Mouse (Mus musculus) C2C12 (cell line): ENCODE data around the gene Gm12355. TPM values are rescaled to one million over a fixed set of nuclear protein-coding genes. Genes with fewer than 3 reads are reported as not detected.
A peak's percentile ranks its signal among the peaks of the same experiment; 100 is the strongest.
"Not testable (repeated sequence)": the region's sequence is repeated elsewhere in the genome, so short reads cannot be mapped to it uniquely, and the experiment has no call there.

Experiments
- H3K27me3 ChIP-seq: one replicate; pipeline ENCODE4 v1.6.1; 2011; ENCODE audit not compliant: control insufficient read depth, insufficient read depth, insufficient read length
- H3K36me3 ChIP-seq: one replicate; pipeline ENCODE4 v1.6.1; 2011; ENCODE audit not compliant: control insufficient read depth, insufficient read depth
- H3K4me3 ChIP-seq: one replicate; pipeline ENCODE4 v1.5.1; 2011; ENCODE audit warnings: mild to moderate bottlenecking, control low read depth; ENCODE audit not compliant: poor library complexity, insufficient read depth, severe bottlenecking
- H3K79me2 ChIP-seq: one replicate; pipeline ENCODE4 v1.6.1; 2011; ENCODE audit not compliant: control insufficient read depth, insufficient read depth
- H3K79me3 ChIP-seq: one replicate; pipeline ENCODE4 v1.6.1; 2011; ENCODE audit warnings: low read depth, control low read depth
- H3ac ChIP-seq: one replicate; pipeline ENCODE3; 2011; ENCODE audit warnings: low read depth; ENCODE audit not compliant: control insufficient read depth, insufficient read length
- CEBPB ChIP-seq: IDR thresholded peaks from one replicate; pipeline ENCODE4 v1.6.1; 2011; ENCODE audit warnings: low read depth, mild to moderate bottlenecking, control low read depth, moderate library complexity
- CTCF ChIP-seq: IDR thresholded peaks from one replicate; pipeline ENCODE4 v1.5.1; 2011; ENCODE audit not compliant: control insufficient read depth, insufficient read depth, insufficient read length
- FOSL1 ChIP-seq: IDR thresholded peaks from one replicate; pipeline ENCODE4 v1.8.0; 2011; ENCODE audit warnings: mild to moderate bottlenecking, low read length; ENCODE audit not compliant: poor library complexity, insufficient read depth, severe bottlenecking
- MAX ChIP-seq: IDR thresholded peaks from one replicate; pipeline ENCODE4 v1.6.1; 2011; ENCODE audit warnings: mild to moderate bottlenecking, control low read depth
- MYOD1 ChIP-seq: IDR thresholded peaks from one replicate; pipeline ENCODE4 v1.6.1; 2011; ENCODE audit warnings: low read depth; ENCODE audit not compliant: control insufficient read depth, insufficient read length
- MYOG ChIP-seq: IDR thresholded peaks from one replicate; pipeline ENCODE4 v1.6.1; 2011; ENCODE audit not compliant: control insufficient read depth, insufficient read length; ENCODE audit errors: extremely low read depth
- USF1 ChIP-seq: IDR thresholded peaks from one replicate; pipeline ENCODE4 v1.6.1; 2011; ENCODE audit warnings: low read depth, mild to moderate bottlenecking, control low read depth, moderate library complexity
- polyA plus RNA-seq: library from polyadenylated mRNA; unstranded; fragments of >200 nt; fragmentation: generic; extraction: Trizol; gene quantifications from one replicate; pipeline ENCODE4 v1.2.1, GENCODE M21; 2012; ENCODE audit warnings: missing spikeins

Gene Gm12355
- polyA plus RNA-seq, 1 experiment, result 0.34 TPM

DNA sequence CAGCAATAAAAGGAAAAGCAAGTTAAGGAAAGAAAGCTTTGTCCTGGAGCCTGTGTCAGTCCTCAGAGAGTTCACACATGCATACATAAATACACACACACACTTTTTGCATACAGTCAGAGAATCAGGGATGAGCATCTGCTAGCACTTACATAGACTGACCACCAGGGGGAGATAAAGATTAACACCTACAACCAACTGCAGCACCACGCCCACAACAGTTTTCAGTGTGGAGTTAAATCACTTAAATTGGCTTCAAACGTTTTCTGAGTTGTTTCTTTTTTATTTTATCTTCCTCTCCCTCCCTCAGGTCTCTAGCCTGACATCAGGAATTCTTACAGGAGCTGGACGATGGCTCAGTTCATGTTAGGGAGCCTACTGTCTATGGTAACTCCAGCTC lies 18.7 kb downstream of the Gm12355 start:
- Histone ChIP-seq H3K4me3 (no peak overlapping the region), H3K27me3 (peaks cover 30% of the 10 kb centered on the region), H3ac (no peak overlapping the region), H3K79me2 (no peaks in the 10 kb centered on the region), H3K79me3 (no peaks in the 10 kb centered on the region), H3K36me3 (no peaks in the 10 kb centered on the region)
- TF ChIP-seq FOSL1, result no peak
- TF ChIP-seq MYOG, result no peak
- TF ChIP-seq CTCF, result peak; percentile 31
- TF ChIP-seq MYOD1, result no peak
- TF ChIP-seq MAX, result no peak

DNA sequence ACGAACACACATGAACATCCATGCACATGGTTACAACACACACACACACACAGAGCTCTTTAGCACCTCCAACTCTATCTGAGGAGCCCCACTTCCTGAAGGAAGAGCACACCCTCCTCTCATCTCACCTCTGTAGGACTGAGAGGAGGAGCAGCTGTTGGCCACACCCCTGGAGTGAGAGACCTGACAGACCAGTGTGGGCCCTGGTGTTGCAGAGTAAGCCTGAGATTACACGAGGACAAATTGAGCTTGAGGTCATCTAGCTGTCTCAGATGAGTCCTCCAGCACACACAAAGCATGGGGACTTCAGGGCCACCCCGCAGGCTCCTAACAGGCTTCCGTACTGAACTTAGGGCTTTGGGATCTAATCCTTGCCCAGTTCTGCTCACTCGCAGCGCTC lies 20.6 kb downstream of the Gm12355 start:
- H3K27me3 ChIP-seq, result peaks cover 45% of the 10 kb centered on the region
- not testable (repeated sequence) for H3K79me3 ChIP-seq, H3K36me3 ChIP-seq

GRCm38 (mm10) chr11:98603953-98604352 lies 21.5 kb downstream of the Gm12355 start:
- Histone ChIP-seq H3ac (no peak overlapping the region), H3K27me3 (peaks cover 48% of the 10 kb centered on the region), H3K36me3 (no peaks in the 10 kb centered on the region), H3K79me3 (no peaks in the 10 kb centered on the region), H3K79me2 (no peaks in the 10 kb centered on the region), H3K4me3 (no peak overlapping the region)
- TF ChIP-seq MAX (no peak), FOSL1 (no peak), MYOD1 (no peak), CTCF (no peak), CEBPB (no peak), MYOG (no peak), USF1 (no peak)

More for the DNA sequence above, 20.6 kb downstream of the Gm12355 start:
- H3ac ChIP-seq, H3K4me3 ChIP-seq, H3K79me2 ChIP-seq: not testable (repeated sequence)

DNA sequence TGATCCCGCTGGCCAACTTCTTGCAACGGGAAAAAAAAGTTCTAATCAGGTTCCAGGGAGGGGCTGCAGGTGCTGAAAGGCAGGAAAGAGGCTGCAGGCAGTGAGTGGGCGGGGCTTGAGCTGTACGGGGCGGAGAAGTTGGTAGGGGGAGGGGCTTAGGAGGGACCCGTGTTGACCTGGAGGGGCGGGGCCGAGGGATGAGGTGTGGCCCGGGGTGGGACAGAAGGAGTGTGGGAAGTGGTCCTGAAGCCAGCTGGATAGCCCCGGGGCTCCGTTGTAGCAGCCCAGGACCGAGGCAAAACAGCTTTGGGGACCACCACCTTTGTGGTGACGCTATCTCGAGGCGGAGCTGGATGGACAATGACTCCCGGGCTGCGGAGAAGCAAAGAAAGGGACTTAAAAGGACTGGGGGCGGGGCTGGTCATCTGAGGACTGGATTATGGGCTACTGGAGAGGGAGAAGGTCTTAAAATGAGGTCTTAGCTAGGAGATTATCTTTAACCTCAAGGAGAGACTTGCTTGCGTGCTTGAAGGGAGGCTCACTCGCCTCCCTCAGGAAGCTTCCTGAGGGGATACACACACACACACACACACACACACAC lies 23.3 kb downstream of the Gm12355 start:
- H3K4me3 ChIP-seq, result no peak overlapping the region
- TF ChIP-seq USF1 (no peak), CTCF (no peak), MYOD1 (no peak), MYOG (no peak), MAX (no peak), FOSL1 (no peak), CEBPB (no peak)
- no peaks in the 10 kb centered on the region for H3K36me3 ChIP-seq
- H3K79me3 ChIP-seq, result no peaks in the 10 kb centered on the region
- no peak overlapping the region for H3ac ChIP-seq
- no peaks in the 10 kb centered on the region for H3K79me2 ChIP-seq
- peaks cover 60% of the 10 kb centered on the region for H3K27me3 ChIP-seq

DNA sequence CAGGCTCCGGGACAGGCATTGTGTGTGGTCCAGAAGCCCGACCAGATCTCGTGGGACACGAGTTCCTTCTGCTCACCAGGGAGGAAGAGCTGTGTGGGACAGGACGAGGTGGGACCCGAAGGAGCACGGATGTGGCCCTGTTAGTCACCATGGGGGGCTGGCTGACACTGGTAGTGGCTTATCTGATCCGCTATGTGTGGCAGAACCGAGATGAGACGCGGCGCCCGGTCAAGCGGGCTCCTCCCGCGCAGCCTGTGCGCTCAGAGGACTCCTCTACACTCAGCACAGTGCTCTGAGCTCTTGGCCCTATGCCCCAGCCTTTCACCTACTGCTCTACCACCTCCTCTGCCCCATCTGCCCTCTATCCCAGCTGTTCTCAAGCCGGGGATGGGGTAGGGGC lies 26.2 kb downstream of the Gm12355 start:
- H3K27me3 ChIP-seq, result peaks cover 69% of the 10 kb centered on the region
- no peak overlapping the region for H3ac ChIP-seq
- TF ChIP-seq CEBPB, result no peak
- no peak for TF ChIP-seq CTCF
- no peaks in the 10 kb centered on the region for H3K79me3 ChIP-seq
- H3K36me3 ChIP-seq, result no peaks in the 10 kb centered on the region
- no peaks in the 10 kb centered on the region for H3K79me2 ChIP-seq
- H3K4me3 ChIP-seq, result no peak overlapping the region

DNA sequence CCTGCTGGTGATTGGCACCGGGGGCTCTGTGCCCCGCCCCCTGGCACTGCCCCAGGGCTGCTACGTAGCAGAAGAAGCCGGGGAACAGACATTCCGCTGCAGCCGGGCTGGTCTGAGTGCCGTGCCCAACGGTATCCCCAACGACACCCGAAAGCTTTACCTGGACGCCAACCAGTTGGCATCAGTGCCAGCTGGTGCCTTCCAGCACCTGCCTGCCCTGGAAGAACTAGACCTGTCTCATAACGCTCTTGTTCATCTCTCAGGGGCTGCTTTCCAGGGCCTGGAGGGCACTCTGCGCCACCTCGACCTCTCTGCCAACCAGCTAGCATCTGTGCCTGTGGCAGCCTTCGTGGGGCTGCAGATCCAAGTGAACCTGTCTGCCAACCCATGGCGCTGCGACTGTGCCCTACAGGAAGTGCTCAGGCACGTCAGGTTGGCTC lies 26.6 kb downstream of the Gm12355 start:
- Histone ChIP-seq H3K4me3 (no peak overlapping the region), H3K79me2 (no peaks in the 10 kb centered on the region), H3K79me3 (no peaks in the 10 kb centered on the region), H3K36me3 (no peaks in the 10 kb centered on the region), H3K27me3 (peaks cover 72% of the 10 kb centered on the region), H3ac (no peak overlapping the region)
- TF ChIP-seq CEBPB, result no peak
